Mouse (Mus musculus) cerebellum, adult 2 months (tissue): ENCODE results near the gene Trf. TPM values are rescaled to one million over a fixed set of nuclear protein-coding genes. Genes with fewer than 3 reads are reported as not detected.

Source experiments
- DNase-seq, 2 experiments: peaks; one replicate each; pipeline ENCODE4 v3.0.0; 2021
- H3K27ac ChIP-seq: fragments of 200-500 bp; 2 replicates; pipeline ENCODE4 v1.5.1; 2012; ENCODE audit warnings: low read length, control low read depth, inconsistent platforms; ENCODE audit not compliant: insufficient read depth
- H3K27me3 ChIP-seq: fragments of 200-500 bp; 2 replicates; pipeline ENCODE4 v1.6.1; 2012; ENCODE audit warnings: inconsistent platforms, mild to moderate bottlenecking, low read length, moderate library complexity; ENCODE audit not compliant: control insufficient read depth, insufficient read depth
- H3K4me1 ChIP-seq: fragments of 200-500 bp; 2 replicates; pipeline ENCODE4 v1.6.1; 2011; ENCODE audit warnings: low read length; ENCODE audit not compliant: control insufficient read depth, insufficient read depth
- H3K4me3 ChIP-seq: fragments of 200-500 bp; replicated peaks from 2 replicates; pipeline ENCODE3; 2011; ENCODE audit warnings: mild to moderate bottlenecking, low read depth, low read length, control low read depth; ENCODE audit not compliant: insufficient read depth
- CTCF ChIP-seq: fragments of 200-500 bp; IDR thresholded peaks from 2 replicates; pipeline ENCODE4 v1.5.1; 2011; ENCODE audit warnings: low read depth, mild to moderate bottlenecking, control low read depth, low read length, moderate library complexity, borderline replicate concordance; ENCODE audit not compliant: insufficient read depth
- POLR2A ChIP-seq: fragments of 200-500 bp; IDR thresholded peaks from 2 replicates; pipeline ENCODE4 v1.6.1; 2011; ENCODE audit warnings: low read length, control low read depth, borderline replicate concordance; ENCODE audit not compliant: insufficient read depth
- WGBS: fragments of 180-500 bp; shearing (Covaris S2); methylation state at CpG from one replicate; pipeline ENCODE4 v1.1.7; 2018; 5-methylcytosine and 5-hydroxymethylcytosine counted together
- polyA plus RNA-seq: library from polyadenylated mRNA; depleted of rRNA; stranded (reverse); fragments of >200 nt; gene quantifications from 2 replicates; pipeline ENCODE4 v1.2.3, GENCODE M21; 2012

Gene Trf
- polyA plus RNA-seq, 1 experiment: 1,078 TPM

GRCm38 (mm10) chr9:103185946-103186345 is 44.3 kb downstream of the Trf start:
- no peak for TF ChIP-seq CTCF
- no peak for TF ChIP-seq POLR2A
- WGBS: 15% methylated on average over 8 of the region's 8 CpGs
- Histone ChIP-seq H3K27ac (no peak overlapping the region), H3K27me3 (no peaks in the 10 kb centered on the region), H3K4me3 (no peak overlapping the region), H3K4me1 (peaks cover 30% of the 10 kb centered on the region)
- peak; percentile 50 to 71 for DNase-seq

DNA sequence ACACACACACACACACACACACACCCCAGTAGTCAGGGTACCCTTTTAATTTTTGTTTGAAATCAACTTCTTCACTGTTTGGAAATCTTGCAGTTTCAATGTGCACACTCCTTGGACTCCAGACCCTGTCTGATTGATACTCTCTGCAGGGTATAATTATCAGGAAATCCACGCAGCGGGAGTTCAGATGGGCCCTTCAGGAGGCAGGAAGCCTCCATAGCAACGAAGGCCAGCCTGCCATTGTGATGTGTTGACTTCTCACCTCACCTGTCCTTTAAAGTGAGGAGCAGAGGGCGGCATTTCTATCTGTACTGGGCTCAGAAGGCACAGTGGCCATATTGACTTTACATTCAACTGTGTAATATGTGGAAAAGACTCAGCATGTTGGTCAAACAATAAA is 45.4 kb downstream of the Trf start:
- no peak for TF ChIP-seq POLR2A
- TF ChIP-seq CTCF: no peak
- no peaks in the 10 kb centered on the region for H3K27me3 ChIP-seq
- no peak for DNase-seq
- H3K4me1 ChIP-seq: peaks cover 41% of the 10 kb centered on the region
- no peak overlapping the region for H3K27ac ChIP-seq
- WGBS: 77% methylated on average over 4 of the region's 4 CpGs
- H3K4me3 ChIP-seq: no peak overlapping the region

DNA sequence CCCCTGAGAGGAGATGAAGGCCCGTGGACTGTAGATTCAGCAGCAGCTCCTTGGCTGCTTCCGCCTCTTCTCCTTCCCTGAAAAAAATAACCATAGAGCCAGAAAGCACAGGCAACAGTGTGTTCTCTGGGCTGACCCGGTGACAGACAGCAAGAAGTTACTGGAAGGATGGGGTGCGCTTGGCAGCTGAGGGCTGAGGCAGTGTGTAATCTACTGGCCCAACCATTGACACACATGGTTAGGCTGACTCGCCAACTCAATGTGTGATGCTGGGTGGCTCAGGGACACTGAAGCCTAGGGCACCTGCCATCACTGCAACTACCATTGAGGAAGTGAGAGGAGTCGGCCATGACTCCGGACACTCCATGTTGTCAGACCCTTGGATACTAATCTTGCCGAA is 48.4 kb downstream of the Trf start:
- H3K4me1 ChIP-seq: peaks cover 31% of the 10 kb centered on the region
- no peak overlapping the region for H3K4me3 ChIP-seq
- H3K27ac ChIP-seq: no peak overlapping the region
- no peak for DNase-seq
- WGBS: 71% methylated on average over 8 of the region's 8 CpGs
- no peak for TF ChIP-seq CTCF
- no peak for TF ChIP-seq POLR2A
- no peaks in the 10 kb centered on the region for H3K27me3 ChIP-seq

- peaks cover 22% of the 10 kb centered on the region for H3K4me1 ChIP-seq
- H3K27ac ChIP-seq: no peak overlapping the region
- H3K27me3 ChIP-seq: no peaks in the 10 kb centered on the region
- TF ChIP-seq CTCF: no peak
- H3K4me3 ChIP-seq: no peak overlapping the region
- 32% methylated on average over 20 of the region's 20 CpGs for WGBS
- DNase-seq: no peak
Measured at GRCm38 (mm10) chr9:103180807-103181565, 49.3 kb downstream of the Trf start.

DNA sequence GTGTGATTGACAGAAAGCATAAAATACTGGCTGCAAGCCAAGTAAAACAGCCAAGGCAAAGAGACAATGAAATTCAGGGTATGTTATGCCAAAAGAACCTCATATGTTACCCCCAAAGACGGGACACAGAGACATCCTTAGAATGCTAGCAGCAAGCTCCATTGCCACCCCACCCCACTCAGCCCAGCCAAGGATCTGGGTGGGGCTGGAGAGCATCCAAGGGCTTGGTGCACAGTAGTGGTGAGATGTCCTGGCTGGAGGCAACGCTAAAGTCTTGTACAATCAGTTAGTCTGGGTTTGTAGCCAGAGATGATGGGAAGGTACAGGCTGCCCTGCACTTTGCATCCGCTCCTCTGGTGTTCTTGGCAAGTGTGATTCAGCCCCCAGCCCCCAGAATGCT is 49.9 kb downstream of the Trf start:
- Histone ChIP-seq H3K4me3 (no peak overlapping the region), H3K27ac (no peak overlapping the region), H3K27me3 (no peaks in the 10 kb centered on the region), H3K4me1 (peaks cover 22% of the 10 kb centered on the region)
- 5% methylated on average over 3 of the region's 3 CpGs for WGBS
- TF ChIP-seq POLR2A: no peak
- no peak for TF ChIP-seq CTCF
- peak; percentile 56 to 61 for DNase-seq

DNA sequence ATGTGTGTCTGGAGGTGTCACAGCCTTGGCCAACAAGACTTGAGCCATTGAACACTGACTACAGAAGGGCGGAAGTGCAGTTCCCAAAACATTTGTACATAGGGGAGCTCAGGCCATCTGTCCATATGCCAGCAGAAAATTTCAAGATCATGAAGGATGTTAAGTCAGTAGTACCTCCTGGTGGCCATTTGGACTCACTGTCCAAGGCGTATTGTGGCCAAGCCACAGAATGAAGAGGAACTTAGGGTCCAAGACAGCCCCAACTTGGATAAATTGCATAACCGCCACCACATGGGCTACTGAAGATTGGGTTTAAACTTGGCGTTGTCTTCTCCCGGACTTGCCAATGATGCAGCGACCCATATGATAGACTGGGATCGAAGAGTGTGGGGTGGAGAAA is 54.6 kb downstream of the Trf start:
- WGBS: 48% methylated on average over 7 of the region's 7 CpGs
- TF ChIP-seq CTCF (no peak; the same call in 1 of the 2 replicates), POLR2A (no peak)
- Histone ChIP-seq H3K27ac (no peak overlapping the region), H3K4me3 (no peak overlapping the region), H3K4me1 (peaks cover 25% of the 10 kb centered on the region), H3K27me3 (no peaks in the 10 kb centered on the region)
- no peak for DNase-seq

GRCm38 (mm10) chr9:103174771-103175519 is 55.3 kb downstream of the Trf start:
- TF ChIP-seq POLR2A (no peak), CTCF (peak; percentile 72)

GRCm38 (mm10) chr9:103168771-103169170 is 61.5 kb downstream of the Trf start:
- Histone ChIP-seq H3K27me3 (no peaks in the 10 kb centered on the region), H3K4me1 (peaks cover 25% of the 10 kb centered on the region), H3K27ac (no peak overlapping the region), H3K4me3 (no peak overlapping the region)
- TF ChIP-seq POLR2A (no peak), CTCF (no peak)
- WGBS: 42% methylated on average over 7 of the region's 7 CpGs
- DNase-seq: no peak

More at GRCm38 (mm10) chr9:103174771-103175519, 55.3 kb downstream of the Trf start:
- Histone ChIP-seq H3K27me3 (no peaks in the 10 kb centered on the region), H3K4me3 (no peak overlapping the region), H3K4me1 (peaks cover 18% of the 10 kb centered on the region), H3K27ac (no peak overlapping the region)
- DNase-seq: peak in 1 of 2 experiments; percentile 53
- 67% methylated on average over 6 of the region's 6 CpGs for WGBS
